Mouse (Mus musculus) fat pad, adult 2 months (tissue): ENCODE results near the gene Senp3.
"Not testable (repeated sequence)": the region's sequence is repeated elsewhere in the genome, so short reads cannot be mapped to it uniquely, and the experiment has no call there.

ENCODE experiments used
- DNase-seq: peaks from one replicate; pipeline ENCODE4 v3.0.0-alpha.2; 2011; ENCODE audit warnings: low read depth, low spot score; ENCODE audit errors: extremely low read depth

The Senp3 gene

DNA sequence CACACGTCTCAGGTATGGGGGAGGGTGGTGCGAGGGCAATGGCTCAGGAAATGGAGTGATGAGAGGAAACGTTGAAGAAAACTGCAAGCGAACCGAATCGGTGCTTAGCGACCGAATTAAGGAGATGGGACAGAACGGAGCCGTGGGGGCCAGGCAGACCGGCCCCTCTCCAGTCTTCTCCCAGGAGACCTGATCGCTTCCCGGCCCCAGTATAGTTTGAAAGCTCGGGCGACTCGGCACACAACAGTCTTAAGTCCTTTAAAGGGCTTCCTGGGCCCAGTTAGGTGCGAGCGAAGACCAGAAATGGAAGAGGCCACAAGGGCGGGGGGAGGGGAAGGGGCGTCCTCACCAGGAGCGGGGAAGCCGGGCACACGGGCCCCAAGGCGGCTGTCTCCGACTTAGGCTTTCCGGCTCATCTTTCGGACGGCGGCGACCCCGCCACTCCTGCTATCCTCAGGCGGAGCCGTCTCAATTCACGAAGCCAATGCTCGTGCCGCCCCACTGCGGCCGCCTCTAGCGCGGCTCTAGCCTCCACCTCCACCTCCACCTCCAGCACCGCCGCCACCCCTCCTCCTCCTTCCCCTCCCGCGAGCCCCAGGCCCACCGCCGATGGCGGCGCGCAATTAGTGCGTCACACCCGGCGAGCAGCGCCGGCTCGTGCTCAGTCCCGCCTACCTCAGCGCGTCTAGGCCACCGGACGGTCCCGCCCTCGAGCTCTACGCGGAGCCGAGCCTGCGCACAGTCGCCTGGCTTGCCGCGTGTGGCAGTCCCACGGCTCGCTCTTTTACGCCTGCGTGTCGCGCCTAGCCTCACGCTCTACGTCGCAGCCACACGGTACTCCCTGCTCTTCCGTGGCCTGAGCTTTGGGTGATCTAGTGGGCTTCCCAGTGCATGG, at the start of gene Senp3:
Gene Senp3, minus strand, starts transcription at position 771 of the 895 bp plus-strand sequence.
- no peak for DNase-seq

DNA sequence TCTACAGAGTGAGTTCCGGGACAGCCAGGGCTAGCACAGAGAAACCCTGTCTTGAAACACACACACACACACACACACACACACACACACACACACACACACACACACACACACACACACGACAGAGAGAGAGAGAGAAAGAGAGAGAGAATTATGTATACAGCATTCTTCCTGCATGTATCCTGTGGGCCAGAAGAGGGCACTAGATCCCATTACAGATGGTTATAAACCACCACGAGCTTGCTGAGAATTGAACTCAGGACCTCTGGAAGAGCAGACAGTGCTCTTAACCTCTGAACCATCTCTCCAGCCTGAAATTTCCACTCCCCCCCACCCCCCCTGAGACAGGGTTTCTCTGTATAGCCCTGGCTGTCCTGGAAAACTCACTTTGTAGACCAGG, 49.5 kb upstream of the Senp3 start:
- not testable (repeated sequence) for DNase-seq

DNA sequence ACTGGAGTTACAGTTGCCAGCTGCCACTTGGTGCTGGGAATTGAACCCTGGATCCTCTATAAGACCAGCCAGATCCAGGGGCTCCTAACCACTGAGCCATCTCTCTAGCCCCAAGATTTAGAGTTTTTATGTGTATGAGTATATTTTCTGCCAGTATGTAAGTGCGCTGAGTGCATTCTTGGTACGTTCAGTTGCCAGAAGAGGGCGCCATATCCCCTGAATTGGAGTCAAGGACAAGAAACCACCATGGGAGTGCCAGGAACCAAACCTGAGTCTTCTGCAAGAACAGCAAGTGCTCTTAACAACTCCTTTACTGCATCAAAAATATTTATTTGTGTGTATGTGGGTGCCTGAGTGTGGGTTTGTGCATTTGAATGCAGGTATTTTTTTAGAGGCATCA, 47.2 kb upstream of the Senp3 start:
- DNase-seq: no peak

GRCm38 (mm10) chr11:69725951-69726350, 44.1 kb upstream of the Senp3 start:
- DNase-seq: no peak

DNA sequence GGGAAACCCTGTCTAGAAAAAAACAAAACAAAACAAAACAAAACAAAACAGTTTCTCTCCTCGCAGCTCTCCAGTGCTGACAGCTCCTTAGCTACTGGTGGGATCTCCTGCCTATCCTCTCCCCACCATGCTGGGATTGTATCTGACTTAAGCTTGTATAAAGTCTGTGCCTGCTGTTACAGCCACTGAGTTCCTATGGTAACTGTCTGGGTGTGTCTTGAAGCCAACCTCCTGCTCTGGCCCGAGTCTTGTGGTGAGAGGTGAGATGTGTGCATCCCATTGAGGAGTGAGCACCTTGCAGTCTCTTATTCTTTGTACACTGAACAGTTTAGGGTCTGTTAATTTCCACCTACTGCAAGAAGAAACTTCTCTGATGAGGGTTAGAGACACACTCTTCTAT, 41.2 kb upstream of the Senp3 start:
- no peak for DNase-seq

DNA sequence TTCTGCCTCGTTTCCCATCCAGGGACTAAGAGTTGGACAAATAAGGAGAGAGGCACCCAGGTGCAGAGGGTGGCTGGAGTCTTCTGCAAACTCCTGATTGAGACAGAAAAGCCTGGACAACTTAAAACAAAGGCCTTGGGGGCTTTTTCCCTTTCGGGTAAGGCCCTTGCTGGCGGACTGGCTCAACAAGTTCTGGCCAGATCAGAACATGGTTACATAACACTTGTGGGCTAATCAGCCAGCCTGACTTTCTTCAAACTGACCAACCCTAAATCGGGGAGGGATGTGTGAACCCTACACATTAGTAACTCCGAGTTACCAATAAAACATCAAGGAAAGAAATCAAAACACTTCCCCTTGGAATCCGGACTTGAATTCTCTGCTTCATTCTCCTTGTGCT, 39.0 kb upstream of the Senp3 start:
- peak; percentile 73 for DNase-seq

DNA sequence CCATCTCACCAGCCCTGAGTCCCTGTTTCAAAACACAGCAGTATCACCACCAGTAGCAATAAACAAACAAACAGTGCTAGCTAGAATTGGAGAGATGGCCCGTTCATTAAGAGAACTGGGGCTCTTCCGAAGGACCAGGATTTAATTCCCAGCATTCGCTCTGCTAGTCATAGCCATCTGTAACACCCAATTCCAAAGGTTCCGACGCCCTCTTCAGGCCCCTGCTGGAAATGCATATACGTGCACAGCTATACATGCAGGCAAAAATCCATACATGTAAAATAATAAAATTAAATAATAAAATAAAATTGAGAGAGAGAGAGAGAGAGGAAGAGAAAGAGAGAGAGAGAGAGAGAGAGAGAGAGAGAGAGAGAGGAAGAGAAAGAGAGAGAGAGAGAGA, 37.5 kb upstream of the Senp3 start:
- DNase-seq: no peak

DNA sequence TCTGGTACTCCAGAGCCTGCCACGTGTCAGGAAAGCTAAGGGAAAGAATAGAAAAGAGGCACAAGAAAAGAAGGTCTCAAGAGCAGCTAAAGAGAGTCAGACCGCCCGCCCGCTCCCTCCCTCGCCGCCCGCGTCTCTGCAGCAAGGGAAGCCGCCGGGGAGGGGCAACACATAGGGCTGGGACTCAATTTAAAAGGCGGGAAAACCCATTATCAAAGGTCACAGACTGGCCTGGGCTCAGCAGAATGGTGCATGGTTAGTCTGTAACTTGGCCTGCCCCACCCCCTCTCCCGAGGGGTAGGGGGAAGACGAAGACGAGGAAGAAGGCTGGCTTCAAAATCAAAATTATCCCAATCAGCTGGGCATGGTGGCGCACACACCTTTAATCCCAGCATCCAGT, 36.8 kb upstream of the Senp3 start:
- DNase-seq: no peak

DNA sequence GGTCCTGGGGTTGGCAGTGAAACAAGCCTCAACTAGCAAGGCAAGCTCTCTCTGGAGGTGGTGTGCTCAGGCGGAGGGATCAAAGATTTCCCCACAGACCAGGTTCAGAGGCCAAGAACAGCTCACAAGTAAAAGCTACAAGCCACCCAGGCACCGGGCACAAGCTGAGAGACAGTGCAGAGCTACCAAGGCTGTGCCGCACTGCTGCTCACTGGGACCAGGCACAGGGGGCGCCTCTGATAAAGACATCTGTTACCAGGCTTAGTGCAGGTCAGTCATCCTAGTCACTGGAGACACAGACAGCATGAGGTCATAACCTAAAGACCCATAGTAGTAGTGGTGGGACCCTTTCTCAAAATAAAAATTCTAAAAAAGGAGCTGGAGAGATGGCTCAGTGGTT, 35.1 kb upstream of the Senp3 start:
- DNase-seq: no peak

GRCm38 (mm10) chr11:69715929-69716328, 34.0 kb upstream of the Senp3 start:
- peak; percentile 77 for DNase-seq

GRCm38 (mm10) chr11:69715482-69715881, 33.6 kb upstream of the Senp3 start:
- DNase-seq: no peak

- DNase-seq: no peak
Measured at GRCm38 (mm10) chr11:69714636-69715329, 32.9 kb upstream of the Senp3 start.

DNA sequence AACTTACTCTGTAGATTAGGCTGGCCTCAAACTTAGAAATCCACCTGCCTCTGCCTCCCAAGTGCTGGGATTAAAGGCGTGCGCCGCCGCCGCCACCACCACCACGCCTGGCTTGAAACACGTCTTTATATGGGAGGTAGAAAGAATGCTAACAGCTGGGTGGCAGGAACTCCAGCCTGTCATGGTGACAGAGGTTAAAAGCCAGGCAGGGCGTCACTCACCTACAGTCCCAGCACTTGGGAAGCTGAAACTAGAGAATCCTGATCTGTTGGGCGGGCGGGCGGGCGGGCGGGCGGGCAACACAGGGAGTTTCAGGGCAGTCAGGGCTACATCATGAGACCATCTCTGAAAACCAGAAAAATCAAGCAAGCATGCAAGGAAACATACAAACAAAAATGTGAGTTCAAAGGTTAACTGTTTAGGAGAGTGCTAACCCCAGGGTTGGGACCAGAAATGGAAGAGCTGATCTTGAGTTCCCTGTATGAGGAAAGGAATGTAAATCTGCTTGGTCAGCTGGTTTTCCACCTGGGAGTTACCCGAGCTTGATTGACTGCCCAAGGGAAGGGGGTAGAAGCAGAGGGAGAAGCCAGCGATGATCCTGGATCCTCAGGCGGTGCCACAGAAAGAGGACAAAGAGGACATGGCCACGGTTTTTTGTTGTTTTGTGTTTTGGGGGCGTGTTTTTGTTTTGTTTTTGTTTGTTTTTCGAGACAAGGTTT, 31.2 kb upstream of the Senp3 start:
- no peak for DNase-seq

DNA sequence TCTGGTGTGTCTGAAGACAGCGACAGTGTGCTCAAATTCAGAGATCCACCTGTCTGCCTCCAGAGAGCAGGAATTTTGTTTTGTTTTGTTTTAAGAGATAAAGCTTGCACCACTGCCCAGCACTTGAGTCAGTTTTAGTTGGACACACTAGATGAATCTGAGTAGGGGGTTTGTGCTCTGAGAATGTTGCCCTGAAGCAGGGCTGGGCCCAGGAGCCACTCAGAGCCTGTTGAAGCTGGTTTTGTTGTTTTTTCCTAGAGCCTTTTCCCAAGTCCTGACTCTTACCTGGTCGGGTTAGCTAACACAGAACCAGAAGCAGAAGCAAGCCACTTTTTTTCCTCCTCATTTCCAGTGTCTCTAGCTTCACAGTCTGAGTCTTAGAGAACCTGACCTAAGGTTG, 29.2 kb upstream of the Senp3 start:
- DNase-seq: no peak

DNA sequence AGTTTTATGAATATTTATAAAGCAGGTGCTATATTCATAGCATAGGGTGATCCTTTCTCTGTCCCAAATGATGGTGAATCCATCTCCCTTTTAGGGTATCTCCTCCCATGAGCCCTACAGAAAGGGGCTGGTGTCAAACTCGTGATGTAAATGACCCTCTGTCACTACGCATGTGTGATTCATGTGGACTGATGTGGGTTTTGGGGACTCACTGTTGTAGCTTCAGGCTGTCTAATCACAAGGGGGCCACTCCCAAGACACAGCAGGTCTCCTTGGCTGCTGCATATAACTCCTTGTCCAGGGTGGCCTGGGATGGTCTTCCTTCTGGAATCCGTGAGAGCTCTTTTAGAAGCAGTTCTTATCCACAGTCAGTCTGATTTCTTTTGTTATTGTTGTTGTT, 28.6 kb upstream of the Senp3 start:
- DNase-seq: no peak

GRCm38 (mm10) chr11:69709554-69710446, 27.9 kb upstream of the Senp3 start:
- DNase-seq: no peak

- no peak for DNase-seq
Measured at GRCm38 (mm10) chr11:69708614-69709265, 26.9 kb upstream of the Senp3 start.

GRCm38 (mm10) chr11:69707873-69708381, 26.0 kb upstream of the Senp3 start:
- DNase-seq: no peak

GRCm38 (mm10) chr11:69707480-69707847, 25.6 kb upstream of the Senp3 start:
- no peak for DNase-seq
